Mouse (Mus musculus) urinary bladder, adult 2 months (tissue): ENCODE data around the gene Itga1. TPM values are rescaled to one million over a fixed set of nuclear protein-coding genes. Genes with fewer than 3 reads are reported as not detected.

Experiments used
- DNase-seq: peaks from one replicate; pipeline ENCODE4 v3.0.0; 2022; ENCODE audit warnings: low spot score
- polyA plus RNA-seq: library from polyadenylated mRNA; depleted of rRNA; stranded (reverse); fragments of >200 nt; gene quantifications from 2 replicates; pipeline ENCODE4 v1.2.3, GENCODE M21; 2012

The Itga1 gene
- polyA plus RNA-seq, 1 experiment = 48.4 TPM

DNA sequence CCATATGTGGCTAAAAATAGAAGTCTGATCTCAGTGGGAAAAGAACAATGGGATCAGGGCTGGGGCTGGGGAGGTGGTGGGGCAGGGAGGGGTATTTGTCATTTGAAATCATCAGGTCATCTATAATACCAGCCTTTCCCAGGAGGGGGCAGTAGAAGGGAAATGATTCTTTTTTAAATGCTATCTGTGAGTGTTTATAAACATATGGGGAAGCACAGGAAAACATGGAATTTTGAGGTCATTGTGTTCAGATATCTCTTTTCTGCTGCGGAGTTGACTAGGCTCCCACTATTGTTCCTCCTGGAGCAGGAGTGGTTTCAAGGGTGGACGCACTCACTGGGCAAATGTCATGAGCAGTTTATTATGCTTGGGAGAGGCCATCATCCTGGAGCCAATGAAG lies 114.6 kb downstream of the Itga1 start:
- DNase-seq = no peak

DNA sequence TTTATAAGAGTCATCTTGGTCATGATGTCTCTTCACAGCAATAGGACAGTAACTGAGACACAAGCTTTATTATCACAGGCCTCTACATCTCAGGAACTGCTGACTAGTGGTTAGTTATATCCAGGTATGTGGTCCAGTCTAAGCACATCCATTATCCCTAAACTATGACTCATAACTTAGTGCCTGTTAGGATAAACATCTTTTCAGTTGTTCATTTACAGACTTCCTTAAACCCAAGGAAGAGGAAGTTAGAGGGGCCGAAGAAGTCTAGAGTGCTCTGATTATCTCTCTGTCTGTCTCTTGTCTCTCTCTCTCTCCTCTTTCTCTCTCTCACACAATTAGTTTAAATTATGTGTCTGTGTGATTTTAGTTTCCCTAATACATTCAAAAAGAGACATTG lies 117.1 kb downstream of the Itga1 start:
- DNase-seq = no peak

DNA sequence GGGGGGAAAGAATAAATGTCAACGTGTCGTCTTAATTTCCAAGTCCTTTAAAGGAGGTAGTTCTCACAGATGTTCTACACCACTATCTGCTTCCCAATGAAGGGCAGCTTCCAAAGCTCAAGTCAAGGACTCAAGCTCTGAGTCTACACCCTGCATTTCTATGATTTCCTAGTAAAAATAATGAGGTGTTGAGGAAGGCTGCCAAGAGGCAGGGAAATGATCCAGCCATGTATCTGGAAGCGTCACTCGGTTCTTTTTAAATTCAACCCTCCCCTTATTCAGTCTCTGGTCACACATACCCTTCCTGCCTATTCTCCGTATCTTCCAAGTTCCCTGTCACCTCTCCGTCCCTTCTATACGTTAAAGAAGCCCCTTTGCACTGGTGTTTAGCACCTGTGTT lies 118.6 kb downstream of the Itga1 start:
- DNase-seq = no peak

DNA sequence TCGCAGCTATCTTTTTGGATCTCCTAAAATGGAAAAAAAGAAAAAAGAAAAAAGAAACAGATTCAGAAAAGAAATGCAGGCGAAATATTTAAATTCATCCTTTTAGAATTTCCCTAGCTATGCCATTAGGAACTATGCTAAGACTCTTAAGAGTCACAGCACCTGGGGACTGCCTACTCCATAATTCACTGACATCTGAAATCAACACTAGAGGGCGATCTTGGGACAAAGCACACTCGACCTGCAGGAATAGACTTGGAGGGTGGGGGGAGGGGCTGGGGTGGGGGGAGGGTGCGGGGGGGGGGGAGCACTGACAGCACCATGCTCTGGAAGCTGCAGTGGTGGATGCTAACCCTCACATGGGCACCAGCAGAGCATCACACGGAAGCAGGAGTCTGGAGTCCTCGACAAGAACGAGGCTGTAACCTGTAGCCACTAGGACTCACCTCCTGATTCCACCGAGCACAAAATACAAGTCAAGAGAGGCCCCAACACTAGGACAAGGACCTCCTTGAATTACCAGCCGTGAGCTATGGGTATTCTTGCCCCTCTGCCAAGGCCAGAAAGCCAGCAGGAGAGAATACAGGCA lies 120.8 kb downstream of the Itga1 start:
- no peak for DNase-seq

DNA sequence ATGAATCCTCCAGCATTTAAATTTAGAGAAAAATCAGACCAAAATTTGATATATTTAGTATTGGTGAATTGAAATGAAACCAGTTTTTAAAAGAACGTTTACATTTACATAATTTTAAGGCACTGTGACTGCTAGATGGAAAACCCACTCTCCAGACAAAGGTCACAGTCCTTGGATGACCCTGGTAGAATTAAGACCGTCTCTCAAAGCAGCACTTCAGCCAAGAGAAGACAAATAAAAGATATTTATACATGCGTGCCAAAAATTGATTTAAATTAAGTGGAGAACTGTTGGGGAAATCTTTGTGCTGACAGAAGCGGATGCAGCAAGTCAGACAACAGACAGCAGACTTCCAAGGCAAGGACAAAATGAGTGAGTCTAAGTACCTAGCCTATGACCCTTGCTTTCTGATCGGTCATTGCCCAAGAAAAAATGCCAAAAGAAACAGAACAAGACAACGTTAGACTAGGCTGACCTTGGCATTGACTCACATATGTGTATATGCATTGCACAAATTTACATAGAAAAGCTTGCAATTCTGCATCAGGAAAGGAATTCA lies 127.2 kb downstream of the Itga1 start:
- no peak for DNase-seq

DNA sequence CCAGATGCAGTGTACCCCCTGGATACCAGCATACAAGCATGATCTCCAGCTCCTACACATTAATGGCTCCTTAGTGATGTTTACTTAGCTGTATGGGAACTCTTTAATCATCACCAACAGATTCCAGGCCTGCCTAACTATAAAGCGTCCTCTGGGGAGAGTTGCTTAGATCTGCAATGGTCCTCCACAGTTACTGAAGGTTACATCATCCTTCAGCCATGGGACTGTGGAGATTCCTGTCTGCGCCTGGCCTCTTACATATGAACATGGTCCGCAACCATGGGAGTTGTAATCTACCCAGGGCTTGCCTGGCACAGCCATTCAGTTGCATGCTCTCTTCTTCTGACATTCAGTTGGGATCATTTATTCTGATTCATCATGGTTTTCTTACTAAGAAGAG lies 129.9 kb downstream of the Itga1 start:
- DNase-seq = no peak

DNA sequence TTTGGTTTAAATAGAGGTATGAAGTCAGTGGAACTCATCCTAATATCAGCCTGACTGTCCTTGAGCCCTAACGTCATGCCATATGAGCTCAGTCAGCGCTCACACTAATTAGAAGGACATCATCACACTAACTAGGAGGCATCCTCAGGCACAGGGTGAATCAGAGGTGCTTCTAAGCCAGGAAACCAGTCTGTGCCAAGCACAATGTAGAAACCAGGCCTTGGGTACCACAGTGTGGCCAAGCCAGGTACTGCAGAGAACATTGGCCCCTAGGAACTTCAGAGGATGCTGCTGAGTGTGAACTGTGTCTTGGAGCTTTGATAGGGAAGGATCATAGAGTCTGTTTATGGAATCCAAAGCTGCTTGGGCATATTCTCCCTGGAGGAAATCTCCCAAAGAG lies 137.5 kb downstream of the Itga1 start:
- DNase-seq = peak; percentile 55

DNA sequence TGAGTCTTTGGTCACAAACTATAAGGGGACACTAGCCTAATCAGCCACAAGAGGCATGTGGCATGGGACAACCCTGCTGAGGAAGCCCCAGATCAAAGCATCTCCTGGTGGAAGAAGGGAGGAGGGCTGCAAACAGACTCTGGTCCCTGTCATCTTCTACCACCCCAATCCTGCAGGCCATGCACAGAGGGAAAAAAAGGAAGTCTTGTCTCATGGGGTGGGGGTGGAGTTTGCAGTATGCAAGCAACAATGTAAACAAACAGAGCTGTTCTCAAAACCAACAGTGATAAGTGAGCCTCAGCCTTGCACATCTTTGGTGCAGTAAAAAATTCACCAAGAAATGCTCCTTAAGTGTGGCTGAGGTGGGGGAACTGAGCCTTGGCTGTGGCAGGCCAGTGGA lies 147.2 kb downstream of the Itga1 start:
- no peak for DNase-seq

DNA sequence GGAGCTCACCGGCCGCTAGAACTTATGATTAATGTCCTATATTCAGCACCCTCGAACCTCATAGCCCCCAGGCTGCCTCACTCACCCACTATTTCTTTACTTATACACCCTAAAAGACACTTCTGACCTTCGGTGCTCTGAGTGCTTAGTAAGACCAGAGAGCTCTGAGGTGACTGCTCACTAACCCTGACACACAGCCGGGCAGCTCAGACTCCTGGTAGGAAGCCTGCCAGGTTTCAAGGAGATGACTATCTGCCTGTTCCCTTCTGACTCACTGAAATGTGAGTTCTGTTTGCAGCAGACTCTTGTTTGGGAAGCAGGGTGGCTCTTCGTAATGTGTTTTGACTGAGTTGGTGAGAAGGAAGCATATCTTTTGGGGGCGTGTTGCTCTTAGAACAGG lies 168.2 kb downstream of the Itga1 start:
- DNase-seq = no peak

DNA sequence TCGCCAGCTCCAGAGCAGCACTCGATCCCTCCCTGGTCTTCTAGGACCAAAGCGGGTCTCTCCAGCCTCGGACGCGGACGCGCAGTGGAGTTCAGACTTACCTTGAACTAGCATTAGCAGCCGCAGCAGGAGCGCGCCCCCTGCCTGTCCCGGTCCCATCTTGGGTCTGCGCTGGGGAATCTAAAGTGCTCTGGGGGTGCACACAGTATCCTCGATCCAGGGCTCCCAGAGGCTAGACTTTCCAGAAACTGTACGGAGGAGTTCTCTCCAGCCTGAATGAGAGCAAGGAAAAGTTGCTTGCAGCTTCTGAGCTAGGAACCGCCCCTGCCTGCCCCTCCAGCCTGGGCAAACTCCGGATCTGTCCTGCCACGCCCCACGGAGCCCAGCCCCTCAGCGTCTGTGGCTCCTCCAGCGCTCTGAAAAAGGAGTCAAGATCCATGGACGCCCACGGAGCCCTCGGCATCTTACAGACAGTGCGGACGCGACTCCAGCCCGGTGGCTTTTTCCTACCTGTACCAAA lies 169.9 kb downstream of the Itga1 start, which contains the start of gene Itga2:
Gene Itga2, minus strand, starts transcription at position 326 of the 520 bp plus-strand sequence.
- DNase-seq = peak; percentile 55

DNA sequence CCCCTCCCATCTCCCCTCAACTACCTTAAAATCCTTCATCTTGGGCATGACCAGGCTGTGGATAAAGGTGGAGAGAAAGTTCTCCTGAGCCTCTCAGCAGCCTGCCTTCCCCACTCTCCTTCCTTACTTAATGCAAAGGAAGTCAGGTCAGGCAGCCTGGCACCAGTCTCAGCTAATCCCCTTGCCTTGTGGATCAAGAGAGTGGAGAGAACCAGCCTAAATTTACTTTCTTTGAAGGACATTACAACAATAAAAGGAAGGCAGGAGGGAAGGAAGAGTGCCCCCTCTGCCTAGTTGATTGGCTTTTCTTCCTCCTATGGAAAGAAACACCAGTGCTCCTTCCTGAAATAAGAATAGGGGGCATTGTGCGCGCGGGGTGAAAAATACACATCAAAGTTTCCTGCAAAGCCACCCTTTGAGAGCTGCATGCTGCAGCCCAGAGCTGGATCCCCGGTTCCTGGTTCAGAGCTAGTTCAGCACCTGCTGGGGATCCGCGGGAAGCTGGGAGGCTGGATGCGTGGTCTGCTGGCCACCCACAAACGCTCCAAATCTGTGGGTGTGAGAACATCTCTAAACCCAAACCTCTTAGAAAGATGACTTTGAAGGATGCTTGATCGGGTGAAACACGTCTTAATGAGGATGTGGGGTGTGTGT lies 170.6 kb downstream of the Itga1 start:
- no peak for DNase-seq

DNA sequence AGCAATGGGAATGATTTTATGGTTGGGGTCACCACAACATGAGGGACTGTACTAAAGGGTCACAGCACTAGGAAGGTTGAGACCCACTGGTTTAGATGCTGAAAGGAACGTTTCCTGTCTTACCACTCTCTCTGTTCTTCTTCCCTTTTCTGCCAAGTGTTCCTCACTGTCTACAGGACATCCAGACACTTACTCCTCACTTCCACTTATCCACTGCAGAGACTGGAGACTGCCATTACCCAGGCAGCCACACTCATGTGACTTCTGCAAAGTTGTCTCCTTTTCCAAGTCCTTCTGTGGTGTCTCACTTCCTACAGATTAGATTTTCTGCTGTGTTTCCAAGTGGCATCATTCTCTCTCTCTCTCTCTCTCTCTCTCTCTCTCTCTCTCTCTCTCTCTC lies 177.0 kb downstream of the Itga1 start:
- no peak for DNase-seq

DNA sequence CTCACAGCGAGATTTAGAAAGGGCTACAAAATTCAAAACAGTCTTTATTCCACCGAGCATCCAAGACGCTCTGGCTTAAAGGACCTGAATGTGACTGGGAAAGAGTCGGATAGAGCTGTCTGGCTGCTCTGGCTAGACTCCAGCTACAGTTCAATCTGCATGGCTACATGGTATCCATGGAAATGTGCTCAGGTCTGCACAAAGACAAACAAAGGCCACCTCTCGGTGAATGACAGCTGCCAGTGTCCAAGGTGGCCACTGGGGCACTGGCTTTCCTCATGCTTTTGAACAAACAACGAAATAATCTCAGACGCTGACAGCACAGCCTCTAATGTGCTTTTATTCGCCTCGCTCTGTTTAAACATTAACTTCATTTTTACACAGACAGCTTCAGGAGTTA lies 178.4 kb downstream of the Itga1 start:
- DNase-seq = no peak

DNA sequence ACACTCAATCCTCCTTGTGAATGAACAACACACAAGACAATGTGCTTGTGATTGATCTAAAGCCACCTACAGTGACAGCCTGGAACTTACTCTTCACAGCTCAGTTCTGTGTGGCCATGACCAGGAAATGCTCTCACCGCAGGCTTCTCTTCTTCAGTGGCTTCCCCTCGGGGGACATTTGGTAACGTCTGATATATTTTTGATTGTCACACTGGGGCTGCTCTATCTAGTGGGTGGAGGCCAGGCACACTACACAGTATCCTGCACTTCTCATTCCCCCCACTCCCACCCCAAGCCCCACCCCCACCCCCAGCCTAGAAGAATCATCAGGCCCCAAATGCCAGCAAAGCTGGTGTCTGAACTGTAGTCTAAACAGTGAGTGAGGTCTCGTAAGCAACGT lies 186.0 kb downstream of the Itga1 start:
- DNase-seq = no peak

DNA sequence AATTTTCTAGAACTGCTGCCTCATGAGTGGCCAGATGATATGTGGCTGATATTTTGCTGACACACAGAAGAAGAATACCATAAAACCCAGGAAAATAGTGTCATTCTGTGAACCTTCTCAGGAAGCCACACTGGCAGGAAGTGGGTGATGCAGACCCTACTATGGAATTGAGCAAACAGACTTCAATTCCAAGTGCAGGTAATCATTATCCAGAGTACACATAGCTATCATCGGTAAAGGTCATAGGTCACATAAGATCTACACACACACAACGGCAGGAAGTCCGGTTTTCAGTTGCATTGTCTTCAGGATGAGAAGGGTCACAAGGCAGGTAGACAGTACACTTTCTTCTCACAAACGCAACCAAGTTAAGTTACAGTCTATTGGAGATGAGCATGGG lies 186.8 kb downstream of the Itga1 start:
- no peak for DNase-seq

DNA sequence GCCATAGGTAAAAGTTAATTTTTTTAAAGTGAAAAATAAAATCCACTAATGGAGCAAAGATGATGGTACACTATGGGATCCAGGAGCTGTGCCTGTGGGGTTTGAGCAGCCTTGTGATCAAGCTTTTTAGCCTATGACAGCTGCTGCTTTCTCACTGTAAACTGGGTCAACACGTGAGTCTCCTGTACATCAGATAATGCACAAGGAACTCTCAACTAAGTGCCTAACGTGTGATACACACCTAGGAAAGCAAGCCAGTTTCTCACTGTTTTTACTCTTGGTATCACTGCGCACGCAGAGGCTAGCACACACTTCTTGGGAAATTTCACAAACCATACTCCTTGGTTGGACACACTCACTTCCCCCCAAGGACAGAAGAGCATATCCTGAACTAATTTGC lies 187.2 kb downstream of the Itga1 start:
- DNase-seq = no peak

DNA sequence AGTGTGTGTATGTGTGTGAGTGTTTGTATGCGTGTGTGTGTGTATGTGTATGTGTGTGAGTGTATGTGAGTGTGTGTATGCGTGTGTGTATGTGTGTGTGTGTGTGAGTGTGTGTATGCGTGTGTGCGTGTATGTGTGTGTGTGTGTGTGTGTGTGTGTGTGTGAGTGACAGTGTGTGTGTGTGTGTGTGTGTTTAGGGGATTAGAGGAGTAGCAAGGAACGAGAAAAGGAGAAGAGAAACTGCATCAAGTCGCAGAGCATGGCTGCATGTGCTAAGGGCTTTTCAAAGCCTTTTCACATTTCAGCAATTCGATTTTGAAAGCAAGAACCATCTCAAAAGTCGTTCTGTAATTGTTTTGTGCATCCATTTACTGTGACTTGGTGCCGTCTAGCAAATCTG lies 191.1 kb downstream of the Itga1 start:
- no peak for DNase-seq

DNA sequence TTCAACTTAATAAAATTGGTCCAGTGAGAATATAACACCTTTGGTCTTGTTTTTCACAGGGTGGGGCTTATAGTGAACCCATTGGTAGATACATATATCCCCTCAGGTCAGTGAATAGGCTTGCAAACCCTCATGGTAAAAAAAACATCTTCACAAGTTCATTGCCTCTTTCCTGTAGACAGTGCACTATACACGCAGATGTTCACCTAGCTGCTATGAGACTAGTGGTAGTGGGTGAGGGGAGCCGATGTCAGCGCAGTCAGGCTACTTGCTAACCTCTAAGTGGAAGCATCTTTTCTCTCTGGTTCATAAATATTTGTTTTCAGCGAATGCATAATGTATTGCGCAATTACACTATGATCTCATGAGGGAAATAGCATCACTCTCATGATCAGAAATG lies 192.2 kb downstream of the Itga1 start:
- DNase-seq = no peak

DNA sequence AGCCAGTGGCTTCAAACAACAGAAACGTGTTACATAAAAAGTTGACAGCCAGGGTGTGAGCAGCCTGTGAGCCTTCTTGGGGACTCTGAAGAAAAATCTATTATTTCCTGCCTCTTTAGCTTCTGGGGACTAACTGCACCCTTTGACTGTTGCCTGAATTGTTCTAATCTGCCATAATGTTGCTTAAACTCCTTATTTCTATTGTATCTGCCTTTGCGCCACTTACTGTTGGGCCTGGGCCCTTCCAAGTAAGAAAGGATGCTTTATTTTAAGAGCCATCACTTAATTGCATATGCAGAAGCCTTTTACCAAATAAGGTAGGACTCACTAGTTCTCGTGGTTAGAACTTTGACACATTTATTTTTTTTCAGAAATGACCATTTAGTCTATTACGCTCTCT lies 193.9 kb downstream of the Itga1 start:
- DNase-seq = no peak
